Mouse (Mus musculus) neural tube, embryonic 15.5 days (tissue): ENCODE measurements around the gene Timm8a2. TPM values are rescaled to one million over a fixed set of nuclear protein-coding genes. Genes with fewer than 3 reads are reported as not detected.

Source experiments
- ATAC-seq: fragments of 200-750 bp; cut with Nextera tagmentation; 2 replicates; pipeline ENCODE4 v1.8.0; 2017; ENCODE audit warnings: mild to moderate bottlenecking, moderate TSS enrichment, moderate library complexity; ENCODE audit not compliant: low FRiP score
- H3K27ac ChIP-seq: fragments of 300-500 bp; sonication (generic); replicated peaks from 2 replicates; pipeline ENCODE4 v1.5.1; 2015; ENCODE audit warnings: mild to moderate bottlenecking, inconsistent platforms
- H3K27me3 ChIP-seq: fragments of 300-500 bp; sonication (generic); replicated peaks from 2 replicates; pipeline ENCODE4 v1.6.1; 2015; ENCODE audit warnings: inconsistent platforms
- H3K36me3 ChIP-seq: fragments of 300-500 bp; sonication (generic); 2 replicates; pipeline ENCODE4 v1.6.1; 2015; ENCODE audit warnings: inconsistent platforms
- H3K4me1 ChIP-seq: fragments of 300-500 bp; sonication (generic); 2 replicates; pipeline ENCODE4 v1.6.1; 2015; ENCODE audit warnings: inconsistent platforms
- H3K4me2 ChIP-seq: fragments of 300-500 bp; sonication (generic); 2 replicates; pipeline ENCODE4 v1.6.1; 2015; ENCODE audit warnings: inconsistent platforms, mild to moderate bottlenecking, moderate library complexity
- H3K4me3 ChIP-seq: fragments of 300-500 bp; sonication (generic); replicated peaks from 2 replicates; pipeline ENCODE4 v1.5.1; 2015; ENCODE audit warnings: mild to moderate bottlenecking, inconsistent platforms
- H3K9ac ChIP-seq: fragments of 300-500 bp; sonication (generic); replicated peaks from 2 replicates; pipeline ENCODE4 v1.6.1; 2015; ENCODE audit warnings: mild to moderate bottlenecking, inconsistent platforms
- H3K9me3 ChIP-seq: fragments of 300-500 bp; sonication (generic); replicated peaks from 2 replicates; pipeline ENCODE4 v1.6.1; 2016; ENCODE audit warnings: inconsistent platforms
- WGBS: fragments of 180-500 bp; shearing (Covaris S2); methylation state at CpG from one replicate; pipeline ENCODE4 v1.1.7; 2015; ENCODE audit warnings: mixed read lengths; 5-methylcytosine and 5-hydroxymethylcytosine counted together
- polyA plus RNA-seq: library from polyadenylated mRNA; unstranded; fragments of >200 nt; fragmentation: Nextera tagmentation; extraction: Ambion mirVana; gene quantifications from 2 replicates; pipeline ENCODE4 v1.2.1, GENCODE M21; 2015

Timm8a2 gene
- polyA plus RNA-seq, 1 experiment from 2014 or later, result not detected

- Histone ChIP-seq H3K4me2 (no peak overlapping the region), H3K4me3 (no peak overlapping the region), H3K27ac (no peak overlapping the region), H3K27me3 (no peaks in the 10 kb centered on the region), H3K36me3 (no peaks in the 10 kb centered on the region), H3K4me1 (no peaks in the 10 kb centered on the region), H3K9ac (no peak overlapping the region), H3K9me3 (no peaks in the 10 kb centered on the region)
- WGBS, result 51% methylated on average over 3 of the region's 3 CpGs
- ATAC-seq, result no peak
Observed at GRCm38 (mm10) chr14:122081308-122081707, 46.8 kb downstream of the Timm8a2 start.

- no peak overlapping the region for H3K4me3 ChIP-seq
- no peak for ATAC-seq
- H3K36me3 ChIP-seq, result no peaks in the 10 kb centered on the region
Observed at GRCm38 (mm10) chr14:122083499-122083898, 49.0 kb downstream of the Timm8a2 start.

GRCm38 (mm10) chr14:122087956-122088355 lies 53.5 kb downstream of the Timm8a2 start:
- H3K36me3 ChIP-seq, result no peaks in the 10 kb centered on the region
- H3K9ac ChIP-seq, result no peak overlapping the region
- H3K4me1 ChIP-seq, result no peaks in the 10 kb centered on the region
- H3K9me3 ChIP-seq, result no peaks in the 10 kb centered on the region
- H3K4me3 ChIP-seq, result no peak overlapping the region
- no peaks in the 10 kb centered on the region for H3K27me3 ChIP-seq
- 88% methylated on average over 5 of the region's 5 CpGs for WGBS
- no peak overlapping the region for H3K27ac ChIP-seq
- H3K4me2 ChIP-seq, result no peak overlapping the region
- no peak for ATAC-seq

More at GRCm38 (mm10) chr14:122083499-122083898, 49.0 kb downstream of the Timm8a2 start:
- Histone ChIP-seq H3K27me3 (no peaks in the 10 kb centered on the region), H3K4me2 (no peak overlapping the region), H3K9me3 (no peaks in the 10 kb centered on the region), H3K27ac (no peak overlapping the region), H3K4me1 (no peaks in the 10 kb centered on the region), H3K9ac (no peak overlapping the region)
- WGBS, result 89% methylated on average over 7 of the region's 7 CpGs

Other genes with a start within 250 kb of the Timm8a2 start
- gene Dock9, start 236.8 kb upstream of the Timm8a2 start, polyA plus RNA-seq, result 9.7 and 10.8 TPM in 2 replicates
- gene Ubac2, start 156.1 kb upstream of the Timm8a2 start, polyA plus RNA-seq, result 47.0 and 53.8 TPM in 2 replicates
- gene Gpr18, start 118.9 kb upstream of the Timm8a2 start, polyA plus RNA-seq, result 1.7 TPM in 1 of 2 replicates, not detected in the other
- 0.74 and 3.7 TPM in 2 replicates for gene Gpr183, start 69.5 kb upstream of the Timm8a2 start, polyA plus RNA-seq
- 110 and 128 TPM in 2 replicates for gene Tm9sf2, start 72.4 kb downstream of the Timm8a2 start, polyA plus RNA-seq
- gene Clybl, start 147.0 kb downstream of the Timm8a2 start, polyA plus RNA-seq, result 13.3 and 13.5 TPM in 2 replicates